Mouse (Mus musculus) ovary, adult 18-20 months (tissue): ENCODE measurements around the gene Mdm2.

Experiments used
- DNase-seq: peaks from one replicate; pipeline ENCODE4 v3.0.0; 2022; ENCODE audit warnings: low spot score, mixed read lengths

Gene Mdm2

GRCm38 (mm10) chr10:117641400-117642200 is 69.0 kb downstream of the Mdm2 start:
- no peak for DNase-seq

- DNase-seq = no peak
Observed at GRCm38 (mm10) chr10:117640595-117641078, 69.9 kb downstream of the Mdm2 start.

GRCm38 (mm10) chr10:117639899-117640594 is 70.5 kb downstream of the Mdm2 start:
- no peak for DNase-seq

GRCm38 (mm10) chr10:117639221-117639599 is 71.3 kb downstream of the Mdm2 start:
- no peak for DNase-seq
